Mouse (Mus musculus) E14TG2a.4 (cell line): Measurements from ENCODE around the gene 1810010D01Rik.

ENCODE experiments used
- H3K27me3 ChIP-seq: 2 replicates; pipeline ENCODE4 v1.6.1; 2014; ENCODE audit warnings: low read length, control low read depth; ENCODE audit not compliant: insufficient read depth
- H3K36me3 ChIP-seq: 2 replicates; pipeline ENCODE4 v1.6.1; 2014; ENCODE audit warnings: low read length, control low read depth; ENCODE audit not compliant: insufficient read depth
- H3K4me1 ChIP-seq: replicated peaks from 2 replicates; pipeline ENCODE4 v1.6.1; 2014; ENCODE audit warnings: low read depth, low read length, control low read depth
- H3K4me3 ChIP-seq: replicated peaks from 2 replicates; pipeline ENCODE4 v1.5.1; 2014; ENCODE audit warnings: mild to moderate bottlenecking, low read length
- H3K9me3 ChIP-seq: 2 replicates; pipeline ENCODE4 v1.6.1; 2014; ENCODE audit warnings: low read length, control low read depth
- CTCF ChIP-seq: conservative IDR thresholded peaks from 2 replicates; pipeline ENCODE4 v1.5.1; 2014; ENCODE audit warnings: low read length
- NANOG ChIP-seq: IDR thresholded peaks from 2 replicates; pipeline ENCODE4 v1.6.1; 2014; ENCODE audit warnings: borderline replicate concordance, low read length, mixed read lengths
- POU5F1 ChIP-seq: IDR thresholded peaks from 2 replicates; pipeline ENCODE4 v1.6.1; 2014; ENCODE audit warnings: low read length, borderline replicate concordance

The 1810010D01Rik gene

DNA sequence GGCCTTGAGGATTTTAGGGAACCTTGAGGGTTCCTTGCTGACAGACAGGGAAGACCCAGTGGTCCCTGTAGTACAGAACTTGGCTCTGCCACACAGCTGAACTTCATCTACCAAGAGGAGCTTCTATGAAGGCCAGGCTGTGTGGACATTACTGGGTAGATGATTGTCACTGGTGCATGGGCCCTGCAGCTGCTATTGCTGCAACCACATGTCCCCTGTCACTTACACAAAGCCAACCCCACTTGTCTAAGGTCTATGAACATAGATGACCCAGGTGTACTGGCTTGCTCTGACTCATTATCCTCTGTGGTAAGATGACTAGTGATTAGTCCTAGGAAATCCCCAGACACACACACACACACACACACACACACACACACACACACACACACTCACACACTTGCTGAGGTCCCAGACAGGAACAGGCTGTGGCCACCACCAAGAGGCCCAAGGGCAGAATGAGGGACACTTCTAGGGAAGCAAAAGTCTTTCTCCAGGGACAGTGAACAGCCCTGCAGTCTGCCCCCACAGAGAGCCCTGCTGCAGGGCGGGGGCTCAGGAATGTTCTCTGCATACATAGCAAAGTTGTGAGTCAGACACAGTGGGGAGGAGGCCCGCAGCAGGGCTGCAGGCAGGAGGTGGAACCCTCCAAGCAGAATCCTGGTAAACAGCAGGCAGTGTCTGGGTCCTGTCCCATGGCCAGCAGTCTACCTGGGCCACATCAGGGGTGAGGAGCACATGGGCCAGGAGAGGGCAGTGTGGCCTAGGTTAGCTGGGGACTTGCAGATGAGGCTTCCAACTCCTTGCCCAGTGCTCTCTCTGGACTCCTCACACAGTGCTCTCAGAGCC is 14.1 kb upstream of the 1810010D01Rik start:
- Histone ChIP-seq H3K4me1 (peaks cover 1% of the 10 kb centered on the region; the same call in 1 of the 2 replicates), H3K4me3 (peak overlapping the region; percentile 32), H3K36me3 (no peaks in the 10 kb centered on the region; the same call in 1 of the 2 replicates), H3K9me3 (peaks cover 58% of the 10 kb centered on the region), H3K27me3 (no peaks in the 10 kb centered on the region)
- TF ChIP-seq NANOG: no peak
- TF ChIP-seq POU5F1: no peak

DNA sequence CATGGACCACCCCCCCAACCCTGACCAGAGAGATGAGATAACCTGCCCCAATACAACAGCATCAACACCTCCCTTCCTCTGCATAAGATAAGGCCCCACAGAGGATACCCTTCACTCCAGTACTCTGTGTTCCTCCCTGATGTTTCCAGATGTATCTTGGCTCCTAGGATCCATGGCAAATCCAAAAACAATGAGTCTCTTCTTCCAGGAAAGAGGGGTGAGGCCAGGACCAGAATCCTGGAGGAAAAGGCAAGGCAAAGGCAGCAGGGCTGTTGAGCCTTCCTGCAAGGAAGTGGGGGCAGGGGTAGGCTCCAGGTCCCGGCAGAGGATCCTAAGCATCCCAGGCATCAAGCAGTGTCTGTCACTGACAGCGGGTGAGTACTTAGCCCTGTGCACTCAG is 13.4 kb upstream of the 1810010D01Rik start:
- no peaks in the 10 kb centered on the region for H3K27me3 ChIP-seq
- peaks cover 8% of the 10 kb centered on the region for H3K4me1 ChIP-seq
- TF ChIP-seq POU5F1 (no peak), NANOG (no peak), CTCF (no peak)
- H3K4me3 ChIP-seq: no peak overlapping the region
- peaks cover 58% of the 10 kb centered on the region for H3K9me3 ChIP-seq
- H3K36me3 ChIP-seq: no peaks in the 10 kb centered on the region; the same call in 1 of the 2 replicates

DNA sequence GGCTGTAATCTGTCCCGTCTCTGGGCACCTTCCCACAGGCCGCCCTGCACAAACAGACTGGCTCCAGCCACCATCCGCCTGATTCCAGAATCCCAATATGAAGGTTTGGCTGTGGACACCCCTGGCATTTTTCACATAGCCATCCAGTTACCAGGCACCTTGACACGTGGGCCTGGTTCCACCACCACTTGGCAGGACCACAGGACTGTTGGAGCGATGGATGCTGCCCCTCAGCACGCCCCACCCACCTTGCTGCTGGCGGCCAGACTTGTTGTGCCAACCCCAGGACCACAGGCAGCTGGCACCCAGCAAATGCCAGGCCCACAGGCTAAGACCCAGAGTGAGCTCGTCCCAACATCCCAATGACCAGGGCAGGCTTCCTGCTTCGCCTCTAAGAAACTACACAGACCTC is 11.5 kb upstream of the 1810010D01Rik start:
- Histone ChIP-seq H3K4me3 (no peak overlapping the region), H3K36me3 (no peaks in the 10 kb centered on the region; the same call in 1 of the 2 replicates), H3K27me3 (no peaks in the 10 kb centered on the region), H3K9me3 (peaks cover 42% of the 10 kb centered on the region), H3K4me1 (peaks cover 14% of the 10 kb centered on the region)
- TF ChIP-seq NANOG: no peak
- TF ChIP-seq POU5F1: no peak
- no peak for TF ChIP-seq CTCF

DNA sequence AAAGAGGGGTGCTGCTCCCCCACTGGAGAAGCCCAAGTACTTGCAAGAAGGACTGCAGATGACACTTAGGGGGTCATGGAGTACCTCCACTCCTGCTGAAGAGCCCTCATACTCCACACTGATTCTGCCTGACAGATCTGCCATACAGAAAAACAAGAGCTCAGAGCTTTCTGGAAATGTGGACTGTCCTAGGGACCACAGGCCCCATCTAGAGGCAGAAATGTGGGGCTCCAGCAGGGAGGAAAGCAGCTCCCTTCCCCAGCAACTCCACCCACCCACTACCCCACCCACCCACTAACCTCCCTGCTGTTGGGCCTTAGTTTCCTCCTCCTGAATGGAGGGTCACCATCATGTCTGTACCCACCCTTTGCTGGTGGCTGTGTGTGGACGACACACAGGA is 8.7 kb upstream of the 1810010D01Rik start:
- Histone ChIP-seq H3K4me1 (peaks cover 28% of the 10 kb centered on the region), H3K4me3 (no peak overlapping the region), H3K9me3 (peaks cover 15% of the 10 kb centered on the region), H3K27me3 (no peaks in the 10 kb centered on the region), H3K36me3 (no peaks in the 10 kb centered on the region)
- TF ChIP-seq NANOG (no peak), CTCF (0 out of 2 replicates have a peak, but pooled peaks have one; percentile 6)

DNA sequence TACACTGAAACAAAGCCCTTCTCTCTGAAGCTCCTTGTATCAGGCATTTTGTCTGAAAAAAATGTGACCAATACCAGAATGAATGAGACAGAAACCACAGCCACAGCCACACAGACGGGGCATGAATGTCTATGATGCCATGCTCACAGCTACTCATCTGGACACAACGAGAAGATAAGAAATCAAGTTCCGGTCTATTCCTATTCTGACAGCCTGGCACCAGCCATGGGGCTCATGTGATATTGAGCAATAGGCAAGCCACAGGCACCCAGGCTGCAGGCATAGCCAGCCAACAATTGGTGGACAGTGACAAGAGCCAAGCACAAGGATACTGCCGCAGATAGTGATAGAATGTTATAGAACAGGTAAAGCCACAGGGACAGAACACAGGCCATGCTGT is 7.6 kb upstream of the 1810010D01Rik start:
- H3K36me3 ChIP-seq: no peaks in the 10 kb centered on the region
- 0 out of 2 replicates have a peak, but pooled peaks cover 5% of the 10 kb centered on the region for H3K9me3 ChIP-seq
- peaks cover 37% of the 10 kb centered on the region for H3K4me1 ChIP-seq
- no peak overlapping the region for H3K4me3 ChIP-seq
- TF ChIP-seq POU5F1 (no peak), NANOG (no peak), CTCF (no peak)
- H3K27me3 ChIP-seq: no peaks in the 10 kb centered on the region

DNA sequence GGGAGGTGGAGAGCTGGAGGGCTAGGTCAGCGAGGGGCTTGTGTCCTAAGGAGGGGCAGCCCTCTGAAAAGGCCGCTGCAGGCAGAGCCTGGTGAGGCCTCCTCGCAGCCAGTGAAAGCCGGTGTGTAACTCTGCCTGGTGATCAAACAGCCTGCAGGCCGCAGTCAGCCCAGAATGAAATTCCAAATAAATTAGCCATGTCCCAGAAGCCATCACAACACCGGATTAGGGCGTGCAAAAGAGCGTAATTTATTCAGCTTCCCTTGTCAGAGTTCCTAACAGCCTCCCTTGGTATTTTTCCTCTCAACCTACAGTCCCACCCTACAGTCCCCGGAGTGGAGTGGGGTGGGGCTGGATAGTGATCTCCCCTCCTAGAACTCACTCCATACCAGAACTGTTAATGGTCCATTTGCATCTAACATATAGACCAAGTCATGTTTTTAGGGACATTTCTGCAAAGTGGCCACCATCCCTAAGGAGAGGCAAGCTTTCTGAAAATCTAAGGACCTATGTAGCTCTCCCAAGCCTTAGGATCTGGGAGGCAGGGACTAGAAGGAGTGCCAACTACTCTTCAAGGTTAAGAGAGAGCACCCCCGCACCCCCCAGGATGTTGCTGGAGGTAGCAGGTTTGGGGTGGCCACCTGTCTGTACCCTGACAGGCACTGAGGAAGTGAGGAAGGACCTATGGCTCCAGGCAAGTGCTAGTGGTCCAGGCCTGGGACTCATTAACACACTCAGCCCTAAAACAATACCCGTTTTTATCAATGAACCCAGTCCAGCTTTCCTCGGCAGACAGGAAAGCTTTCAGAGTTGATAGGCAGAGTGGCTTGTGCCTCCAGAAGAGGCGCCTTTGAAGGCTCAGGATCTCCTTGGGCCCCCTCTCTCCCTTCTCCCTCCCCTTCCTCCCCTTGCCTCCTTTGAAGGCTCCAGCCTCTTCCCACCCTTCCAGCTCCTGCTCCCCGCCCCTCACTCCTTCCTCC is 4.1 kb upstream of the 1810010D01Rik start:
- peaks cover 43% of the 10 kb centered on the region for H3K4me1 ChIP-seq
- no peaks in the 10 kb centered on the region for H3K9me3 ChIP-seq
- no peak overlapping the region for H3K4me3 ChIP-seq
- peaks cover 6% of the 10 kb centered on the region; the same call in 1 of the 2 replicates for H3K27me3 ChIP-seq
- TF ChIP-seq NANOG (no peak), CTCF (no peak), POU5F1 (no peak)
- H3K36me3 ChIP-seq: no peaks in the 10 kb centered on the region

DNA sequence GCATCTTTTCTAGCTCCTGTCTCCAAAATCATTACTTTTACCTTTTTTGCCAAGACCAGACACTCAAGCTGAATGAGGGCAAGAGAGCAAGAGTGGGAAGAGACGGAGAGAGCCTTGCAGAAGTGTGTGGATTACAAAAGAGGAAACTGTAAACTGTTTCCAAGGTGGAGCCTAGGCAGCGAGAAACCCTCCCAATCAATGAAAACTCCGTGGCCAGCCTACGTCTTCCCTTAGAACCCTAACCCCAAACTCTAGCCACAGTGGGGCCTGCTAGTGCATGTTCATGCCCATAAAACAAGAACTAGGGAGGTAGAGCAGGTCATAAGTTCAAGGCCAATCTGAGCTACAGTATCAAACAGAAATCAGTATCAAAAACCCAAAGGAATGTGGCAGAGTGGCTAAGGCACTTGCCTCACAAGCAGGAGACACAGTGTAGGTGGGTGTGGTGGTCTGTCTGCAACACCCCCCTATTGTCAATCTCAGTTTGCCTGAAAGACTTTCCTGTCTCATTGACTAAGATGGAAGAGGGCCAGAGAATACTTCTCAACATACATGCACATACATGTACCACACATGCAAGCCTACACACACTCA is 2.7 kb upstream of the 1810010D01Rik start:
- Histone ChIP-seq H3K27me3 (peaks cover 20% of the 10 kb centered on the region), H3K4me3 (no peak overlapping the region), H3K9me3 (no peaks in the 10 kb centered on the region), H3K4me1 (peaks cover 43% of the 10 kb centered on the region), H3K36me3 (no peaks in the 10 kb centered on the region)
- no peak for TF ChIP-seq CTCF
- no peak for TF ChIP-seq POU5F1
- TF ChIP-seq NANOG: no peak

DNA sequence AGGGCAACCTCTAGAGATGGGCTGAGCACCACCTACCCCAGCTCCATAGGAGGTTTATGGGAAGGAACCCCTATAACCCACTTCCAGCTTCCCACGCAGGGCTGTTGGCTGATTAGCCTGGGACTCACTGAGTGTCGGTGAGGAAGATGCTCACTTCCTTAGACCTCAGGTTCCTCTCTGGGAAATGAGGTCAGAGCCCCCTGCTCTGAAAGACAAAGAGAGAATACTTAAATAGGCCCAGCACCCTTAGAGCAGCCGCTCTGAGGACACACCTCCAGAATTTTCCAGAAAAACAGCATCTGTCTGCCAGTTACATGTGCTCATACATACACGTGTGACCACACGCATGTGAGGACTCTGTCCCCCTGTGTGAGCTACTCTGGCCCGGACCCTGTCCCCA is 1.1 kb downstream of the 1810010D01Rik start:
- Histone ChIP-seq H3K36me3 (no peaks in the 10 kb centered on the region), H3K27me3 (peaks cover 28% of the 10 kb centered on the region), H3K9me3 (peaks cover 3% of the 10 kb centered on the region; the same call in 1 of the 2 replicates), H3K4me1 (peaks cover 43% of the 10 kb centered on the region), H3K4me3 (peak overlapping the region; percentile 78)
- no peak for TF ChIP-seq POU5F1
- no peak for TF ChIP-seq CTCF
- no peak for TF ChIP-seq NANOG
